Mouse (Mus musculus): ENCODE data around the gene BC055324.

Gene BC055324

GRCm38 (mm10) chr1:163953396-163953795, 41.2 kb downstream of the BC055324 start:
- no peak for DNase-seq (ENCODE audit: low read depth, low spot score)

GRCm38 (mm10) chr1:163942056-163942455, 52.5 kb downstream of the BC055324 start:
- no peak for DNase-seq (ENCODE audit: low read depth, low spot score)

GRCm38 (mm10) chr1:163934591-163934990, 60.0 kb downstream of the BC055324 start:
- DNase-seq (ENCODE audit: low read depth, low spot score) = no peak

GRCm38 (mm10) chr1:163931801-163932200, 62.8 kb downstream of the BC055324 start:
- DNase-seq (ENCODE audit: low read depth, low spot score) = no peak

- no peak for DNase-seq (ENCODE audit: low read depth, low spot score)
Observed at GRCm38 (mm10) chr1:163930458-163930794, 64.2 kb downstream of the BC055324 start.

GRCm38 (mm10) chr1:163929636-163930457, 64.7 kb downstream of the BC055324 start:
- peak; percentile 77 for DNase-seq (ENCODE audit: low read depth, low spot score)

GRCm38 (mm10) chr1:163928846-163929245, 65.8 kb downstream of the BC055324 start, which contains the start of gene Scyl3:
Scyl3 (plus strand) TSS chr1:163929100.
- no peak for DNase-seq (ENCODE audit: low read depth, low spot score)

- DNase-seq (ENCODE audit: low read depth, low spot score) = no peak
Observed at GRCm38 (mm10) chr1:163924093-163924492, 70.5 kb downstream of the BC055324 start.

- DNase-seq (ENCODE audit: low read depth, low spot score) = no peak
Observed at GRCm38 (mm10) chr1:163917349-163918160, 77.0 kb downstream of the BC055324 start.

GRCm38 (mm10) chr1:163911981-163912380, 82.6 kb downstream of the BC055324 start:
- no peak for DNase-seq (ENCODE audit: low read depth, low spot score)

- no peak for DNase-seq (ENCODE audit: low read depth, low spot score)
Observed at GRCm38 (mm10) chr1:163910785-163911184, 83.8 kb downstream of the BC055324 start.

- peak; percentile 57 for DNase-seq (ENCODE audit: low read depth, low spot score)
Observed at GRCm38 (mm10) chr1:163910343-163910742, 84.3 kb downstream of the BC055324 start.

- no peak for DNase-seq (ENCODE audit: low read depth, low spot score)
Observed at GRCm38 (mm10) chr1:163908389-163908788, 86.2 kb downstream of the BC055324 start.

- DNase-seq (ENCODE audit: low read depth, low spot score) = peak; percentile 40
Observed at GRCm38 (mm10) chr1:163907007-163907811, 87.4 kb downstream of the BC055324 start.

GRCm38 (mm10) chr1:163903411-163903810, 91.2 kb downstream of the BC055324 start:
- no peak for DNase-seq (ENCODE audit: low read depth, low spot score)

- DNase-seq (ENCODE audit: low read depth, low spot score) = no peak
Observed at GRCm38 (mm10) chr1:163900168-163900567, 94.4 kb downstream of the BC055324 start.

- no peak for DNase-seq (ENCODE audit: low read depth, low spot score)
Observed at GRCm38 (mm10) chr1:163899575-163899974, 95.0 kb downstream of the BC055324 start.

- DNase-seq (ENCODE audit: low read depth, low spot score) = peak; percentile 30
Observed at GRCm38 (mm10) chr1:163898291-163898764, 96.3 kb downstream of the BC055324 start.
